Mouse (Mus musculus) megakaryocyte, embryonic 14.5 days (primary cell): Measurements from ENCODE around the gene Tmem213. TPM values are rescaled to one million over a fixed set of nuclear protein-coding genes. Genes with fewer than 3 reads are reported as not detected.

Source experiments
- H3K27me3 ChIP-seq: replicated peaks from 2 replicates; pipeline ENCODE3; 2012; ENCODE audit warnings: inconsistent platforms
- H3K36me3 ChIP-seq: replicated peaks from 2 replicates; pipeline ENCODE3; 2012; ENCODE audit warnings: low read length, inconsistent platforms, mixed read lengths
- H3K4me1 ChIP-seq: 2 replicates; pipeline ENCODE4 v1.6.1; 2012; ENCODE audit warnings: inconsistent platforms
- H3K4me3 ChIP-seq: replicated peaks from 2 replicates; pipeline ENCODE3; 2012; ENCODE audit warnings: moderate library complexity, mild to moderate bottlenecking, inconsistent platforms
- H3K9me3 ChIP-seq: 2 replicates; pipeline ENCODE4 v1.6.1; 2012; ENCODE audit warnings: inconsistent platforms
- FLI1 ChIP-seq: IDR thresholded peaks from 2 replicates; pipeline ENCODE4 v1.6.1; 2012; ENCODE audit warnings: low read length, inconsistent platforms, mixed read lengths
- GATA1 ChIP-seq: IDR thresholded peaks from 3 replicates; pipeline ENCODE4 v1.6.1; 2012; ENCODE audit warnings: mixed read lengths, low read length, inconsistent platforms, borderline replicate concordance
- polyA plus RNA-seq: library from polyadenylated mRNA; stranded (reverse); fragments of >175 nt; gene quantifications from 2 replicates; pipeline ENCODE4 v1.2.3, GENCODE M21; 2012; ENCODE audit warnings: low replicate concordance; ENCODE audit not compliant: insufficient read depth

Gene Tmem213
- polyA plus RNA-seq, 1 experiment: not detected

DNA sequence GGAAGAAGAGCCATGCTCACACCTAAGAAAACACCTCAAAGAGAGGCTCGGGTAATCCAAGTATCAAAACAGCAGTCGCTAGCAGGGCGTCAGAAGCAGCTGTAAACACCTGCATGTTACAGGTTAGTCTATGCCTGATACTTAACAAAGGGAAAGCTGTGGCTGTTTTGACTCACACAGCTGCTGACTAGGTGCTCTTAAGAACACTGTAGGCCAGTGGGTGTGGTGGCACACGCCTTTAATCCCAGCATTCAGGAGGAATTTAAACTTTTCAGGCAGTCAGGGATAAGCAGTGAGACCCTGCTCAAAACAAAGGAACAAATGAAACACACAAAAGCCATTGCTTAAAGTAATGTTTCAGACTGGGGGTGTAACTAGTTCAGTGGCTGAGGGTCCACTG is 25.9 kb upstream of the Tmem213 start:
- H3K9me3 ChIP-seq: peaks cover 10% of the 10 kb centered on the region; the same call in 1 of the 2 replicates
- H3K27me3 ChIP-seq: peaks cover 6% of the 10 kb centered on the region
- no peaks in the 10 kb centered on the region for H3K36me3 ChIP-seq
- no peaks in the 10 kb centered on the region for H3K4me1 ChIP-seq
- H3K4me3 ChIP-seq: no peak overlapping the region
- no peak for TF ChIP-seq GATA1
- TF ChIP-seq FLI1: no peak

DNA sequence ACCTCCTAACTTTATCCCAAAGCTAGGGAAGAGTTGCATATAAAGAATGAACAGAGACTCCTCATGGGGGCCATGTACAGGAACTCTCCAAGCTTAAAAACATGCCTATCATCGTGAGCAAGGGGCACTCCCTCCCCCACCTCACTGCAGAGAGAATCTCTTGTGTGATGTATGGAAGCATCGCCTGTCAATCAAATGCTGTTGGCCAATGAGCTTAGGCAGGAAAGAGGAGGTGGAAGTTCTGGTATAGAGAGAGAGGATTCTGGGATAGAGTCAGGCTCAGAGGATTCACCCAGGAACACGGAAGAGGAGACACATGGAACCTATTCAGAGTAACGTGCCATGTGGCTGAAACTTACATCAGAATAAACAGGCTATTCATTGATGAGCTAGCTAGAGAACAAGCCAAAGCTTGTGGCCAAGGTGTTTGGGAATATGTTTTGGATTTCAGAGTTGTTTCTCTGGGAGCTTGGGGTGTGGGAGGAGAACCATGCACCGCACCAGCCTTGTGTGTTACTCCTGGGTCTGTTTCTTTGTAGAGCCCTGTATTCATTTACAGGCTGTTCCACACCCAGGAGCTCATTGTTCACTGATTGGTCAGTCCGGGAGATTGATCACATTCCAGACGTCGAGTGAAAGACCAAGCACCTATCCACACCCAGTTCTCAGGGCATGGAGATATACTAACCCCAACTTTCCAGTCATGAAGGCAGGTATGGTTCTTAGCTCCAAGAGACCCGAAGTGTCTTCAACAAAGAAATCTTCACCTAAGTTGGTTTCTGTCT is 21.6 kb upstream of the Tmem213 start:
- H3K27me3 ChIP-seq: no peaks in the 10 kb centered on the region
- no peaks in the 10 kb centered on the region for H3K4me1 ChIP-seq
- H3K36me3 ChIP-seq: no peaks in the 10 kb centered on the region
- no peak overlapping the region for H3K4me3 ChIP-seq
- TF ChIP-seq GATA1: no peak
- no peak for TF ChIP-seq FLI1
- H3K9me3 ChIP-seq: peaks cover 10% of the 10 kb centered on the region

DNA sequence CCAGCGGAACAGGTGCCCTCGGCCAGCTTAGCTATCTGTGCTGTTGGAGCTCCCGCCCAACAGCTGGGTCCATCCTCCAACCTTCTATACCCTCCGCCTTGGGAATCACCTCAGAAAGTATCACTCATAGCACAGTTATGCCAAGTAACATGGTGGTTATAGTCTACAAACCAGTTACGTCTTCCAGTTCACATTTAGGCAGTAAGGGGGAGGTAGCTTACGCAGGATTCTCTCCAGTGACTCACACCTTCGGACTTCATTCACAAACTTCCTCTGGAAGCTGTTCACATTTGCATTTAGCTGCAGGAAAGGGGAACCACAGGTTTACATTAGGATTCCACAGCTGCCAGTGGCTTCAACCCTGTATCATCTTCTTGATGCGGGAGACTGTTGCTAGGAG is 16.5 kb upstream of the Tmem213 start:
- Histone ChIP-seq H3K4me3 (no peak overlapping the region), H3K4me1 (no peaks in the 10 kb centered on the region), H3K9me3 (peaks cover 14% of the 10 kb centered on the region), H3K27me3 (peaks cover 2% of the 10 kb centered on the region), H3K36me3 (no peaks in the 10 kb centered on the region)
- TF ChIP-seq FLI1: no peak
- TF ChIP-seq GATA1: no peak

DNA sequence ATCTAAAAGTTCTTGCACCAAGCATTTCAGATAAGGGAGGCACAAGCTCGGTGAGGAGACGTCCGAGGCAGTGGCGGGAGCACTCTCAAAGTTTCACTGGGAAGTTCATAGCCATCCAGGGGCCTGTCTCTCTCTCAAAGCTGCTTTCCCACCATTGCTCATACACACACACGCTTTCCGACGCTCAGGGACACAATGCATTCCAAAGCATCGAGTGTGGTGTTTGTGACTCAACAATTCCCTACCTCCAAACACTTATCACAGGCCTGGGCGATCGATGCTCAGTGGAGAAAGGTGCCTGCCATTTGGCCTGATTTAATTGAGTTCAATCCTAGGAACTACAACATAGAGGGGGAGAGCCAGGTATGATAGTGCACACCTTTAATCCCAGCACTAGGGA is 14.4 kb upstream of the Tmem213 start:
- Histone ChIP-seq H3K4me1 (no peaks in the 10 kb centered on the region), H3K36me3 (no peaks in the 10 kb centered on the region), H3K27me3 (peaks cover 2% of the 10 kb centered on the region), H3K4me3 (no peak overlapping the region), H3K9me3 (peaks cover 30% of the 10 kb centered on the region)
- TF ChIP-seq FLI1 (no peak), GATA1 (no peak)

DNA sequence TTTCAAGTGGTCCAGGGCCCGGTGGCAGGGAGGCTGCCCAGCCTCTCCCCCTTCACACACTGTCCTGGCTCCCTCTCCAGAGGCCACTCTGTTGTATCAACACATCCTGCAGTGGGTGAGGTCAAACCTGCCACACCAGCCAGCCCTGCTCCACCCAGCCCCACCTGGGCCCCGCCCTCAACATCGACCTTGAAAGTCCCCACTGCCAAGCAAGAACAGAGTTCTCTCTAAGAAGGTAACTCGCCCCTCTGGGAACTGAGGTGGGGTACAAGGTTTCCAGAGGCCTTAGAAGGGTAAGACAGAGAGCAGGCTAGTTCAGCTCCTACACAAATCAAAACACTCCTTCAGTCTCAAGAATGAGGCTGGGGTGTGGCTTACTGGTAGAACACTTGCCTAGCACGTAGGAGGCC is 12.1 kb upstream of the Tmem213 start:
- Histone ChIP-seq H3K4me1 (no peaks in the 10 kb centered on the region), H3K4me3 (no peak overlapping the region), H3K9me3 (peaks cover 35% of the 10 kb centered on the region), H3K36me3 (no peaks in the 10 kb centered on the region), H3K27me3 (peaks cover 6% of the 10 kb centered on the region)
- no peak for TF ChIP-seq FLI1
- no peak for TF ChIP-seq GATA1

DNA sequence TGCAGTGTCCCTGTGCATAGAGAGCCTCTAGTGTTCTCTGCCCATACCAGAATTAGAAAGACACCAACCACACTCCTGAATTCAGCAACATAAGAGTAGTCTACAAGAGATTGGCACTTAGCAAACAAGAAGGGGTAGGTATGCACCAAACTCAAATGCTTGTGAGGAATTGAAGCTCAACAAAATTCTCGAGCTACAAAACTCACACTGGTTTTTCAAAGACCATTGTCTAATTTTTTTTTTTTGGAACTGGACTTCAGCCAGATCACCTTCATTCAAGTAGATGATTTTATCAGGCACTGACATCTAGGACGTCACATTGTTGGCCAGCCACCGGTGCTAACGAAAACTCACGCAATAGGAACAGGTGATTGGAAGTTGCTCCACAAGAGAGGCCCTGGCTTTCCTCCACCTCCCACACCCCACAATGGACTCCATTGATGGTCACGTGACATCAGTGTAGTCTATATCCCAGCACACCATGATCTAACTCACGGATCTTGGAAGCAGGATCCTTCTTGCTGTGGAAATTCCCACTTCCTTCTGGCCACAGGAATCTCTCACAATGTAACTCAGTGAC is 6.7 kb upstream of the Tmem213 start:
- Histone ChIP-seq H3K4me3 (no peak overlapping the region), H3K9me3 (peaks cover 32% of the 10 kb centered on the region), H3K4me1 (no peaks in the 10 kb centered on the region), H3K36me3 (no peaks in the 10 kb centered on the region), H3K27me3 (peaks cover 7% of the 10 kb centered on the region)
- TF ChIP-seq FLI1: no peak

DNA sequence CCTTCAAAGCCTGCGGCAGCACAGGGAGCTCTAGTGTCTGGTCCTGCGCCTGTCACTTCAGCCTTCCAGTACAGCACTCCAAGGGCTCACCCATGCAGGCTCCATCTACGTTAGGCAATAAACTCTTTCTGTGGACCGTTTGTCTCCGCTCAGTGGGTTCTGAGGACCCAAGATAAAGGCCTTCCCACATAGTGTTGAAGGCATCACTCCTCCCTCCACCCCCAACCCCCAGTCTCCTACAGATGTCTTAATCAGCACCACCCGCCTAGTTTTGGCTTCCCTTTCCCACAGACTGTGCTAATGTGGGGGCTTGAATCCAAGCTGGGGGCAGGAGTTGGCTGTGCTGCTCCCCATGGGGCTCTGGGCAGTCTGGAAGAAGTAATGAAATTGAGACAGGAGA is 5.3 kb upstream of the Tmem213 start:
- Histone ChIP-seq H3K4me1 (no peaks in the 10 kb centered on the region), H3K9me3 (peaks cover 25% of the 10 kb centered on the region), H3K4me3 (no peak overlapping the region), H3K36me3 (no peaks in the 10 kb centered on the region), H3K27me3 (peaks cover 8% of the 10 kb centered on the region)
- TF ChIP-seq GATA1 (no peak), FLI1 (no peak)

DNA sequence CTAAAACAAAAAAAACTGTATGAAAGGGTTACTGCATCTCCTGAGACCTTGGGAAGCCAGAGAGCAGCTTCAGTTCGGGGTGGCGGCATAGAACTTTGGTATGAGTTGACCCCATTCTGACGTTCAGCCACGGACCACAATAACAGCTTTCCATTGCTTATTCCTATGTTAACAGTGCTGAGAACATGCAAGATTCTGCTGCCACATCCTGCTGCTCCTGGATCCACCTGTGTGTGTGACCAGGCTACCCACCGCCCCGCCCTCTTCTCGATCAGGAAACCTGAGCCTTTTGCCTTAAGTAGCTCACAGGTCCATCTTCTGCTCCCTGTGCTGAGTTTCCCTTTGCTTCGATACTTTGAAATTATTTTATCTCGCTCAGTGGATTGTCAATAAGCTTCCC is 3.1 kb upstream of the Tmem213 start:
- H3K4me1 ChIP-seq: no peaks in the 10 kb centered on the region; the same call in 1 of the 2 replicates
- peaks cover 11% of the 10 kb centered on the region for H3K9me3 ChIP-seq
- TF ChIP-seq GATA1 (no peak), FLI1 (no peak)
- H3K4me3 ChIP-seq: no peak overlapping the region
- H3K36me3 ChIP-seq: no peaks in the 10 kb centered on the region
- H3K27me3 ChIP-seq: peaks cover 17% of the 10 kb centered on the region

DNA sequence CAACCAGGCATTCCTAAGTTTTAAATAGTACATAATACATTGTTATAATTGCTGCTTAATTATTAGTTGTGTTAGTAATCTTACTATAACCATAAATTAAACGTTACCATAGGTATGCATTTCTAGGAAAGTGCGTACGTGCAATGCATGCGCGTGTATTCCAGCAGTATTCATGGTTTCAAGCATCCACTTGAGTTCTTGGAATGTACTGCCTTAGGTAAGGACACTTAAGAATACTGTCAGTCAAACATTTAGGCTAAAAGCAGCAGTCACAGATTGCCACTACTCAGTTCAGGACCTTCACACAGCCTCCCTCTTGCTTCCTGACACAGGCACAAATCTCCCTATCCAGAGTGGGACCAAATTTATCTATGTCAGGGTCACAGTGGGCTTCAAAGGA is 606 bp upstream of the Tmem213 start:
- TF ChIP-seq GATA1: no peak
- TF ChIP-seq FLI1: no peak
- H3K36me3 ChIP-seq: no peaks in the 10 kb centered on the region
- no peak overlapping the region for H3K4me3 ChIP-seq
- H3K27me3 ChIP-seq: peaks cover 14% of the 10 kb centered on the region
- H3K9me3 ChIP-seq: no peaks in the 10 kb centered on the region
- no peaks in the 10 kb centered on the region; the same call in 1 of the 2 replicates for H3K4me1 ChIP-seq

DNA sequence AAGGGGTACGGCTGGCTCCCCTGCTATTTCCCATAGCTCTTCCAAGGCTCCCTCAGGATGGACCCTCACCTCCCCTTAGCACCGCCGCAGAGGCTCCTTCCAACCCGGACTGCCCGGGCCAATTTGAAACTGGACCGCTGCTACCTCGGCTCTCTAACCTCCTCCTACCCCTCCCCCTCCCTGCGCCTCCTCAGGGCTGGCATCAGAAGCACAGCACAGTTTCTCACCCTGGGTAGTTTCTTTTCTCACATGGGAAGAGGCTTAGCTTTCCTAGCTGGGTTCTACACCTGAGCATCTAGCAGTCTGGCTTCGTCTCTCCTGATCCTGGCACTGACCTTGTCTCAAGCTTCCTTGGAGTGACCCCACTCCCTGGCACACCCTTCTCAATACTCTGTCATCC is 816 bp downstream of the Tmem213 start:
- H3K36me3 ChIP-seq: no peaks in the 10 kb centered on the region
- no peak overlapping the region for H3K4me3 ChIP-seq
- no peak for TF ChIP-seq GATA1
- no peak for TF ChIP-seq FLI1
- no peaks in the 10 kb centered on the region for H3K9me3 ChIP-seq
- H3K27me3 ChIP-seq: peaks cover 12% of the 10 kb centered on the region
- no peaks in the 10 kb centered on the region; the same call in 1 of the 2 replicates for H3K4me1 ChIP-seq

DNA sequence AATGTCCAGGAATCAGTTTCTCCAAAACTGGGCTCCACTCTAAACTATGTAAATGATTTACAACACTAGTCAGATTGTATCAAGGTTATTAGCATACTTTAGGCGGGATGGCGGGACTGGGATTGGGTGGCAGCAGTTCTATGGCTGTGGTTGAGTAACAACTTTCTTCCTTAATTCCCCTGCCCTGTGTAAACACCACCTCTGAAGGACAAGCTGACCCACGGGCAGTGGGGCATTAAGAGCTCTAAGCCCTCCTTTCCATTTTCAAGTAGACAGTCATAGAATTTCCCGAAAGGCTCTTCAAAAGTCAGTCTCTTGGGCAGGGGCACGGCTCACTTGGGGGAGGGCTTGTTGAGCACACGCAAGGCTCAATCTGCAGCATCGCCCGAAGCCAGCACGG is 1.8 kb downstream of the Tmem213 start:
- no peaks in the 10 kb centered on the region; the same call in 1 of the 2 replicates for H3K4me1 ChIP-seq
- TF ChIP-seq FLI1: no peak
- TF ChIP-seq GATA1: no peak
- no peaks in the 10 kb centered on the region for H3K9me3 ChIP-seq
- no peaks in the 10 kb centered on the region for H3K36me3 ChIP-seq
- H3K4me3 ChIP-seq: no peak overlapping the region
- peaks cover 12% of the 10 kb centered on the region for H3K27me3 ChIP-seq
